Mouse (Mus musculus): Measurements from ENCODE around the gene Hoxb4. TPM values are rescaled to one million over a fixed set of nuclear protein-coding genes. Genes with fewer than 3 reads are reported as not detected.

Hoxb4 gene
- total and polyA plus RNA-seq, 3 experiments, result 2.7 to 5.5 (median 3.3) TPM

- Histone ChIP-seq H3K4me2 (ENCODE audit: insufficient read depth, low read depth, poor library complexity, severe bottlenecking) (0 out of 2 replicates have a peak overlapping the region, but pooled peaks have one; percentile 68), H3K4me1 (ENCODE audit: control insufficient read depth in 1 of 2, insufficient read depth in 2 of 2) (peaks cover 4 to 15% of the 10 kb centered on the region in 2 experiments; a peak in 2 of 4 replicates), H3K9ac (ENCODE audit: insufficient read depth, low read depth) (no peak overlapping the region), H3K9me3 (replicated peaks; ENCODE audit: low read length) (no peaks in the 10 kb centered on the region), H3K79me2 (replicated peaks; ENCODE audit: control insufficient read depth, extremely low read depth, insufficient read depth, poor library complexity, severe bottlenecking) (no peaks in the 10 kb centered on the region), H3K27ac (ENCODE audit: insufficient read depth, low read depth) (no peak overlapping the region), H3K27me3 (replicated peaks) (peaks cover 14% of the 10 kb centered on the region), H3K36me3 (replicated peaks in 1 of 2; ENCODE audit: control insufficient read depth in 1 of 2, insufficient read depth in 1 of 2, low read length in 1 of 2) (peaks cover 0 to 11% of the 10 kb centered on the region in 2 experiments), H3K4me3 (replicated peaks in 1 of 3; ENCODE audit: low read depth in 2 of 3, low read length in 2 of 3, poor library complexity in 1 of 3) (peak overlapping the region in 1 of 3 experiments; percentile 76)
- no peak for TF ChIP-seq SIN3A (IDR thresholded peaks at IDR 0.05; ENCODE audit: low read length)
- TF ChIP-seq TBP (conservative IDR thresholded peaks at IDR 0.05; ENCODE audit: low read depth, low read length), result no peak
- TF ChIP-seq ZNF384 (IDR thresholded peaks at IDR 0.05; ENCODE audit: low read depth, low read length), result no peak
- TF ChIP-seq ETS1 (conservative IDR thresholded peaks at IDR 0.05; ENCODE audit: low read depth, low read length), result no peak
- TF ChIP-seq USF1 (IDR thresholded peaks at IDR 0.05; ENCODE audit: low read depth, low read length), result no peak
- no peak for TF ChIP-seq ZMIZ1 (IDR thresholded peaks at IDR 0.05; ENCODE audit: low read depth, low read length)
- no peak for TF ChIP-seq SMC3 (IDR thresholded peaks at IDR 0.05; ENCODE audit: low read depth, low read length)
- in situ Hi-C loops (cut with MboI; ENCODE audit: low pct_ligation_motif_present, low pct_unique_long_range_greater_than_20kb, low sequenced_read_pairs) (loop anchor here (25.0 kb wide), 1 partner anchor 217 kb away; no protein-coding TSS in a partner anchor), dilution Hi-C loops (cut with MboI; ENCODE audit: extremely low pct_ligation_motif_present, extremely low pct_unique_long_range_greater_than_20kb, low sequenced_read_pairs) (no loop called here)
- DNase-seq (ENCODE audit: extremely low read depth), result no peak
Observed at GRCm38 (mm10) chr11:96319910-96320309, 1.8 kb downstream of the Hoxb4 start.

- Histone ChIP-seq H3K9ac (ENCODE audit: insufficient read depth, low read depth) (no peak overlapping the region), H3K79me2 (replicated peaks; ENCODE audit: control insufficient read depth, extremely low read depth, insufficient read depth, poor library complexity, severe bottlenecking) (no peaks in the 10 kb centered on the region), H3K27ac (ENCODE audit: insufficient read depth, low read depth) (no peak overlapping the region), H3K27me3 (replicated peaks) (peaks cover 7% of the 10 kb centered on the region), H3K36me3 (replicated peaks in 1 of 2; ENCODE audit: control insufficient read depth in 1 of 2, insufficient read depth in 1 of 2, low read length in 1 of 2) (peaks cover 0 to 11% of the 10 kb centered on the region in 2 experiments), H3K9me3 (replicated peaks; ENCODE audit: low read length) (no peaks in the 10 kb centered on the region), H3K4me1 (ENCODE audit: control insufficient read depth in 1 of 2, insufficient read depth in 2 of 2) (peaks cover 4 to 15% of the 10 kb centered on the region in 2 experiments; a peak in 2 of 4 replicates), H3K4me2 (ENCODE audit: insufficient read depth, low read depth, poor library complexity, severe bottlenecking) (no peak overlapping the region), H3K4me3 (replicated peaks in 1 of 3; ENCODE audit: low read depth in 2 of 3, low read length in 2 of 3, poor library complexity in 1 of 3) (no peak overlapping the region)
- in situ Hi-C loops (cut with MboI; ENCODE audit: low pct_ligation_motif_present, low pct_unique_long_range_greater_than_20kb, low sequenced_read_pairs), result loop anchor here (25.0 kb wide), 1 partner anchor 217 kb away; no protein-coding TSS in a partner anchor
- dilution Hi-C loops (cut with MboI; ENCODE audit: extremely low pct_ligation_motif_present, extremely low pct_unique_long_range_greater_than_20kb, low sequenced_read_pairs), result no loop called here
- DNase-seq (ENCODE audit: extremely low read depth), result no peak
- TF ChIP-seq CHD2 (IDR thresholded peaks at IDR 0.05; ENCODE audit: low read length) (no peak), NELFE (IDR thresholded peaks at IDR 0.05; ENCODE audit: low read depth, low read length) (no peak), POLR2A (IDR thresholded peaks at IDR 0.05; ENCODE audit: low read depth, low read length) (no peak)
Observed at GRCm38 (mm10) chr11:96320688-96321087, 2.6 kb downstream of the Hoxb4 start.

GRCm38 (mm10) chr11:96321846-96322245 lies 3.8 kb downstream of the Hoxb4 start:
- TF ChIP-seq ELF1 (IDR thresholded peaks at IDR 0.05; ENCODE audit: low read depth, low read length) (no peak), ETS1 (conservative IDR thresholded peaks at IDR 0.05; ENCODE audit: low read depth, low read length) (no peak), MAZ (IDR thresholded peaks at IDR 0.05; ENCODE audit: low read depth, low read length) (no peak), ZNF384 (IDR thresholded peaks at IDR 0.05; ENCODE audit: low read depth, low read length) (no peak), RAD21 (IDR thresholded peaks at IDR 0.05; ENCODE audit: low read depth, low read length) (no peak), CTCF (conservative IDR thresholded peaks at IDR 0.05 in 1 of 2, IDR thresholded peaks at IDR 0.05 in 1 of 2; ENCODE audit: low read depth in 2 of 2, low read length in 2 of 2) (no peak), PAX5 (IDR thresholded peaks at IDR 0.05; ENCODE audit: low read length) (no peak), MEF2A (IDR thresholded peaks at IDR 0.05; ENCODE audit: borderline replicate concordance, low read depth, low read length) (no peak), ZKSCAN1 (IDR thresholded peaks at IDR 0.05; ENCODE audit: borderline replicate concordance, low read depth, low read length) (no peak), NRF1 (IDR thresholded peaks at IDR 0.05; ENCODE audit: low read depth, low read length) (no peak), EP300 (IDR thresholded peaks at IDR 0.05; ENCODE audit: low read length) (no peak), UBTF (IDR thresholded peaks at IDR 0.05; ENCODE audit: low read depth, low read length) (no peak), BHLHE40 (IDR thresholded peaks at IDR 0.05; ENCODE audit: low read depth, low read length) (no peak), SIN3A (IDR thresholded peaks at IDR 0.05; ENCODE audit: low read length) (no peak), MXI1 (IDR thresholded peaks at IDR 0.05; ENCODE audit: low read depth, low read length) (no peak), CHD2 (IDR thresholded peaks at IDR 0.05; ENCODE audit: low read length) (no peak)
- peaks cover 0 to 11% of the 10 kb centered on the region in 2 experiments for H3K36me3 ChIP-seq (replicated peaks in 1 of 2; ENCODE audit: control insufficient read depth in 1 of 2, insufficient read depth in 1 of 2, low read length in 1 of 2)
- in situ Hi-C loops (cut with MboI; ENCODE audit: low pct_ligation_motif_present, low pct_unique_long_range_greater_than_20kb, low sequenced_read_pairs), result loop anchor here (25.0 kb wide), 1 partner anchor 215 kb away; no protein-coding TSS in a partner anchor
- no peaks in the 10 kb centered on the region for H3K79me2 ChIP-seq (replicated peaks; ENCODE audit: control insufficient read depth, extremely low read depth, insufficient read depth, poor library complexity, severe bottlenecking)
- no peak overlapping the region for H3K4me2 ChIP-seq (ENCODE audit: insufficient read depth, low read depth, poor library complexity, severe bottlenecking)
- DNase-seq (ENCODE audit: extremely low read depth), result no peak
- H3K4me1 ChIP-seq (ENCODE audit: control insufficient read depth in 1 of 2, insufficient read depth in 2 of 2), result peaks cover 4 to 15% of the 10 kb centered on the region in 2 experiments; a peak in 2 of 4 replicates
- dilution Hi-C loops (cut with MboI; ENCODE audit: extremely low pct_ligation_motif_present, extremely low pct_unique_long_range_greater_than_20kb, low sequenced_read_pairs), result no loop called here
- H3K27ac ChIP-seq (ENCODE audit: insufficient read depth, low read depth), result no peak overlapping the region
- H3K9me3 ChIP-seq (replicated peaks; ENCODE audit: low read length), result no peaks in the 10 kb centered on the region
- no peak overlapping the region for H3K9ac ChIP-seq (ENCODE audit: insufficient read depth, low read depth)
- no peaks in the 10 kb centered on the region for H3K27me3 ChIP-seq (replicated peaks)
- no peak overlapping the region for H3K4me3 ChIP-seq (replicated peaks in 1 of 3; ENCODE audit: low read depth in 2 of 3, low read length in 2 of 3, poor library complexity in 1 of 3)
